Mouse (Mus musculus) olfactory bulb, adult 2 months (tissue): Measurements from ENCODE around the gene Stip1.

Experiments used
- CTCF ChIP-seq: fragments of 200-500 bp; IDR thresholded peaks from 2 replicates; pipeline ENCODE4 v1.5.1; 2012; ENCODE audit warnings: low read depth, mild to moderate bottlenecking, low read length, moderate library complexity; ENCODE audit not compliant: insufficient read depth
- POLR2A ChIP-seq: fragments of 200-500 bp; IDR thresholded peaks from 2 replicates; pipeline ENCODE4 v1.6.1; 2012; ENCODE audit warnings: mild to moderate bottlenecking, low read depth, low read length, moderate library complexity; ENCODE audit not compliant: insufficient read depth

- TF ChIP-seq POLR2A: no peak
- TF ChIP-seq CTCF: 0 out of 2 replicates have a peak, but pooled peaks have one; percentile 2
These were observed 30.3 kb upstream of the Stip1 start for GRCm38 (mm10) chr19:7069781-7070763.
